Mouse (Mus musculus): ENCODE results near the gene Zfpl1. TPM values are rescaled to one million over a fixed set of nuclear protein-coding genes. Genes with fewer than 3 reads are reported as not detected.

Zfpl1 gene
- polyA plus RNA-seq, 1 experiment from 2014 or later: 84.8 TPM

GRCm38 (mm10) chr19:6088841-6089240, 4.1 kb upstream of the Zfpl1 start:
- Histone ChIP-seq H3K27ac (no peak overlapping the region), H3K4me2 (replicated peaks) (no peak overlapping the region), H3K4me3 (replicated peaks) (no peak overlapping the region), H3K36me3 (peaks cover 19% of the 10 kb centered on the region), H3K4me1 (replicated peaks) (peaks cover 18% of the 10 kb centered on the region), H3K27me3 (no peaks in the 10 kb centered on the region), H3K9me3 (no peaks in the 10 kb centered on the region), H3K9ac (replicated peaks) (no peak overlapping the region)
- no peak for ATAC-seq
- 95% methylated on average over 13 of the region's 13 CpGs for WGBS

GRCm38 (mm10) chr19:6085417-6085879, 692 bp upstream of the Zfpl1 start:
- no peaks in the 10 kb centered on the region for H3K27me3 ChIP-seq
- H3K27ac ChIP-seq: no peak overlapping the region
- no peaks in the 10 kb centered on the region for H3K9me3 ChIP-seq
- WGBS: under 1% methylated on average over 17 of the region's 17 CpGs
- H3K4me1 ChIP-seq (replicated peaks): peaks cover 25% of the 10 kb centered on the region
- peak overlapping the region; percentile 96 for H3K4me2 ChIP-seq (replicated peaks)
- H3K36me3 ChIP-seq: peaks cover 28% of the 10 kb centered on the region
- peak overlapping the region; percentile 52; the same call in 1 of the 2 replicates for H3K9ac ChIP-seq (replicated peaks)
- peak; percentile 72 for ATAC-seq
- H3K4me3 ChIP-seq (replicated peaks): peak overlapping the region; percentile 76

- peaks cover 28% of the 10 kb centered on the region for H3K36me3 ChIP-seq
- WGBS: 94% methylated on average over 9 of the region's 9 CpGs
These were observed 2.6 kb downstream of the Zfpl1 start, which contains the start of gene Gm28374 for GRCm38 (mm10) chr19:6082156-6082555. Gene Gm28374, minus strand, starts transcription at chr19:6082256.

GRCm38 (mm10) chr19:6079983-6080480, 4.7 kb downstream of the Zfpl1 start, which contains the start of gene Tmem262:
Gene Tmem262, plus strand, starts transcription at chr19:6080033.
- H3K36me3 ChIP-seq: peaks cover 28% of the 10 kb centered on the region
- no peak within 1 kb of the TSS for H3K4me2 ChIP-seq (replicated peaks)
- H3K27ac ChIP-seq: no peak within 1 kb of the TSS
- H3K9me3 ChIP-seq: no peaks in the 10 kb centered on the region
- 95% methylated on average over 12 of the region's 12 CpGs for WGBS
- H3K9ac ChIP-seq (replicated peaks): no peak within 1 kb of the TSS
- H3K27me3 ChIP-seq: no peaks in the 10 kb centered on the region
- peaks cover 30% of the 10 kb centered on the region for H3K4me1 ChIP-seq (replicated peaks)
- no peak within 1 kb of the TSS for H3K4me3 ChIP-seq (replicated peaks)
- ATAC-seq: no peak

More at GRCm38 (mm10) chr19:6082156-6082555, 2.6 kb downstream of the Zfpl1 start, which contains the start of gene Gm28374:
- Histone ChIP-seq H3K4me2 (replicated peaks) (no peak within 1 kb of the TSS), H3K9me3 (no peaks in the 10 kb centered on the region), H3K27ac (no peak within 1 kb of the TSS), H3K4me1 (replicated peaks) (peaks cover 31% of the 10 kb centered on the region), H3K9ac (replicated peaks) (no peak within 1 kb of the TSS), H3K4me3 (replicated peaks) (no peak within 1 kb of the TSS), H3K27me3 (no peaks in the 10 kb centered on the region)
- no peak for ATAC-seq

- Histone ChIP-seq H3K4me2 (replicated peaks) (peak within 1 kb of the TSS; percentile 87), H3K27me3 (no peaks in the 10 kb centered on the region), H3K4me3 (replicated peaks) (peak within 1 kb of the TSS; percentile 74), H3K9me3 (no peaks in the 10 kb centered on the region), H3K36me3 (peaks cover 38% of the 10 kb centered on the region), H3K4me1 (replicated peaks) (peaks cover 17% of the 10 kb centered on the region), H3K9ac (replicated peaks) (peak within 1 kb of the TSS; percentile 81), H3K27ac (peak within 1 kb of the TSS; percentile 83)
- WGBS: 1% methylated on average over 33 of the region's 33 CpGs
- peak; percentile 92 for ATAC-seq
These were observed 8.0 kb downstream of the Zfpl1 start, which contains the start of gene Vps51 for GRCm38 (mm10) chr19:6076564-6077393. Gene Vps51, minus strand, starts transcription at chr19:6077231.

GRCm38 (mm10) chr19:6073889-6074288, 10.9 kb downstream of the Zfpl1 start:
- no peak overlapping the region for H3K27ac ChIP-seq
- H3K4me1 ChIP-seq (replicated peaks): peaks cover 17% of the 10 kb centered on the region
- no peak overlapping the region for H3K4me3 ChIP-seq (replicated peaks)
- peaks cover 44% of the 10 kb centered on the region for H3K36me3 ChIP-seq
- no peak for ATAC-seq
- H3K9me3 ChIP-seq: no peaks in the 10 kb centered on the region
- WGBS: 89% methylated on average over 5 of the region's 5 CpGs
- H3K27me3 ChIP-seq: no peaks in the 10 kb centered on the region
- no peak overlapping the region for H3K4me2 ChIP-seq (replicated peaks)
- no peak overlapping the region for H3K9ac ChIP-seq (replicated peaks)

- Histone ChIP-seq H3K27me3 (no peaks in the 10 kb centered on the region), H3K36me3 (peaks cover 46% of the 10 kb centered on the region), H3K27ac (no peak overlapping the region), H3K4me3 (replicated peaks) (no peak overlapping the region), H3K4me2 (replicated peaks) (no peak overlapping the region), H3K9ac (replicated peaks) (peak overlapping the region; percentile 28; the same call in 1 of the 2 replicates), H3K4me1 (replicated peaks) (peaks cover 29% of the 10 kb centered on the region), H3K9me3 (no peaks in the 10 kb centered on the region)
- 96% methylated on average over 19 of the region's 19 CpGs for WGBS
- no peak for ATAC-seq
These were observed 13.5 kb downstream of the Zfpl1 start for GRCm38 (mm10) chr19:6071261-6071660.

GRCm38 (mm10) chr19:6070571-6071250, 14.0 kb downstream of the Zfpl1 start:
- Histone ChIP-seq H3K36me3 (peaks cover 46% of the 10 kb centered on the region), H3K4me1 (replicated peaks) (peaks cover 29% of the 10 kb centered on the region), H3K9ac (replicated peaks) (peak overlapping the region; percentile 28; the same call in 1 of the 2 replicates), H3K4me3 (replicated peaks) (no peak overlapping the region), H3K9me3 (no peaks in the 10 kb centered on the region), H3K4me2 (replicated peaks) (no peak overlapping the region), H3K27me3 (no peaks in the 10 kb centered on the region), H3K27ac (no peak overlapping the region)
- ATAC-seq: no peak
- WGBS: 93% methylated on average over 31 of the region's 31 CpGs

GRCm38 (mm10) chr19:6069851-6070250, 14.9 kb downstream of the Zfpl1 start:
- Histone ChIP-seq H3K4me3 (replicated peaks) (no peak overlapping the region), H3K4me1 (replicated peaks) (peaks cover 29% of the 10 kb centered on the region), H3K9me3 (no peaks in the 10 kb centered on the region), H3K9ac (replicated peaks) (no peak overlapping the region), H3K4me2 (replicated peaks) (no peak overlapping the region), H3K27me3 (no peaks in the 10 kb centered on the region), H3K27ac (no peak overlapping the region), H3K36me3 (peaks cover 46% of the 10 kb centered on the region)
- ATAC-seq: no peak
- 92% methylated on average over 10 of the region's 10 CpGs for WGBS

- Histone ChIP-seq H3K9me3 (no peaks in the 10 kb centered on the region), H3K9ac (replicated peaks) (no peak overlapping the region), H3K27ac (no peak overlapping the region), H3K36me3 (peaks cover 42% of the 10 kb centered on the region), H3K4me2 (replicated peaks) (no peak overlapping the region), H3K4me1 (replicated peaks) (peaks cover 30% of the 10 kb centered on the region), H3K4me3 (replicated peaks) (no peak overlapping the region), H3K27me3 (no peaks in the 10 kb centered on the region)
- 82% methylated on average over 4 of the region's 4 CpGs for WGBS
- ATAC-seq: no peak
These were observed 15.8 kb downstream of the Zfpl1 start for GRCm38 (mm10) chr19:6068951-6069350.

GRCm38 (mm10) chr19:6067724-6068415, 16.9 kb downstream of the Zfpl1 start, which contains the start of gene Tm7sf2:
Gene Tm7sf2, minus strand, starts transcription at chr19:6068373.
- peak within 1 kb of the TSS; percentile 93 for H3K4me2 ChIP-seq (replicated peaks)
- H3K27me3 ChIP-seq: no peaks in the 10 kb centered on the region
- H3K4me1 ChIP-seq (replicated peaks): peaks cover 41% of the 10 kb centered on the region
- 8% methylated on average over 33 of the region's 33 CpGs for WGBS
- peak; percentile 92 for ATAC-seq
- peaks cover 33% of the 10 kb centered on the region for H3K36me3 ChIP-seq
- H3K9ac ChIP-seq (replicated peaks): peak within 1 kb of the TSS; percentile 84
- H3K9me3 ChIP-seq: no peaks in the 10 kb centered on the region
- H3K4me3 ChIP-seq (replicated peaks): peak within 1 kb of the TSS; percentile 62
- peak within 1 kb of the TSS; percentile 93 for H3K27ac ChIP-seq

All from midbrain, embryonic 13.5 days (tissue).